Mouse (Mus musculus): ENCODE measurements around the gene H2-T3. TPM values are rescaled to one million over a fixed set of nuclear protein-coding genes. Genes with fewer than 3 reads are reported as not detected.
A peak's percentile ranks its signal among the peaks of the same experiment; 100 is the strongest.
"Not testable (repeated sequence)": the region's sequence is repeated elsewhere in the genome, so short reads cannot be mapped to it uniquely, and the experiment has no call there.

Gene H2-T3
- total RNA-seq, 1 experiment from 2014 or later: 1.1 TPM

- no peak for ATAC-seq (replicated peaks in 1 of 2; ENCODE audit: insufficient read depth in 1 of 2, low FRiP score in 2 of 2, low TSS enrichment in 1 of 2, low read depth in 1 of 2, poor library complexity in 2 of 2, severe bottlenecking in 2 of 2)
Observed at GRCm38 (mm10) chr17:36192371-36192770, 2.3 kb upstream of the H2-T3 start.

- no peak for ATAC-seq (replicated peaks in 1 of 2; ENCODE audit: insufficient read depth in 1 of 2, low FRiP score in 2 of 2, low TSS enrichment in 1 of 2, low read depth in 1 of 2, poor library complexity in 2 of 2, severe bottlenecking in 2 of 2)
Observed at GRCm38 (mm10) chr17:36189491-36190168, 457 bp downstream of the H2-T3 start.

GRCm38 (mm10) chr17:36187540-36187939 lies 2.5 kb downstream of the H2-T3 start:
- 0 out of 4 replicates have a peak, but pooled peaks of 1 of the 2 experiments have one; percentile 22 for ATAC-seq (replicated peaks in 1 of 2; ENCODE audit: insufficient read depth in 1 of 2, low FRiP score in 2 of 2, low TSS enrichment in 1 of 2, low read depth in 1 of 2, poor library complexity in 2 of 2, severe bottlenecking in 2 of 2)

- no peak for ATAC-seq (replicated peaks in 1 of 2; ENCODE audit: insufficient read depth in 1 of 2, low FRiP score in 2 of 2, low TSS enrichment in 1 of 2, low read depth in 1 of 2, poor library complexity in 2 of 2, severe bottlenecking in 2 of 2)
Observed at GRCm38 (mm10) chr17:36182212-36182611, 7.9 kb downstream of the H2-T3 start.

GRCm38 (mm10) chr17:36179446-36179845 lies 10.6 kb downstream of the H2-T3 start:
- ATAC-seq (replicated peaks in 1 of 2; ENCODE audit: insufficient read depth in 1 of 2, low FRiP score in 2 of 2, low TSS enrichment in 1 of 2, low read depth in 1 of 2, poor library complexity in 2 of 2, severe bottlenecking in 2 of 2): not testable (repeated sequence)

- peak; percentile 42 to 75; a peak in 3 of 4 replicates for ATAC-seq (replicated peaks in 1 of 2; ENCODE audit: insufficient read depth in 1 of 2, low FRiP score in 2 of 2, low TSS enrichment in 1 of 2, low read depth in 1 of 2, poor library complexity in 2 of 2, severe bottlenecking in 2 of 2)
Observed at GRCm38 (mm10) chr17:36178938-36179337, 11.1 kb downstream of the H2-T3 start.

GRCm38 (mm10) chr17:36176132-36176531 lies 14.0 kb downstream of the H2-T3 start:
- ATAC-seq (replicated peaks in 1 of 2; ENCODE audit: insufficient read depth in 1 of 2, low FRiP score in 2 of 2, low TSS enrichment in 1 of 2, low read depth in 1 of 2, poor library complexity in 2 of 2, severe bottlenecking in 2 of 2): not testable (repeated sequence)

- no peak for ATAC-seq (replicated peaks in 1 of 2; ENCODE audit: insufficient read depth in 1 of 2, low FRiP score in 2 of 2, low TSS enrichment in 1 of 2, low read depth in 1 of 2, poor library complexity in 2 of 2, severe bottlenecking in 2 of 2)
Observed at GRCm38 (mm10) chr17:36170287-36170814, 19.7 kb downstream of the H2-T3 start.

GRCm38 (mm10) chr17:36169753-36170152 lies 20.3 kb downstream of the H2-T3 start:
- ATAC-seq (replicated peaks in 1 of 2; ENCODE audit: insufficient read depth in 1 of 2, low FRiP score in 2 of 2, low TSS enrichment in 1 of 2, low read depth in 1 of 2, poor library complexity in 2 of 2, severe bottlenecking in 2 of 2): peak; percentile 69 to 75

GRCm38 (mm10) chr17:36169094-36169493 lies 21.0 kb downstream of the H2-T3 start:
- ATAC-seq (replicated peaks in 1 of 2; ENCODE audit: insufficient read depth in 1 of 2, low FRiP score in 2 of 2, low TSS enrichment in 1 of 2, low read depth in 1 of 2, poor library complexity in 2 of 2, severe bottlenecking in 2 of 2): not testable (repeated sequence)

- ATAC-seq (replicated peaks in 1 of 2; ENCODE audit: insufficient read depth in 1 of 2, low FRiP score in 2 of 2, low TSS enrichment in 1 of 2, low read depth in 1 of 2, poor library complexity in 2 of 2, severe bottlenecking in 2 of 2): 0 out of 4 replicates have a peak, but pooled peaks of 1 of the 2 experiments have one; percentile 21
Observed at GRCm38 (mm10) chr17:36168039-36168652, 21.9 kb downstream of the H2-T3 start, which contains the start of gene Gm8909. Gm8909 (minus strand) TSS chr17:36168537.

GRCm38 (mm10) chr17:36167306-36168038 lies 22.6 kb downstream of the H2-T3 start:
- peak in 1 of 2 experiments; percentile 46; a peak in 2 of 4 replicates for ATAC-seq (replicated peaks in 1 of 2; ENCODE audit: insufficient read depth in 1 of 2, low FRiP score in 2 of 2, low TSS enrichment in 1 of 2, low read depth in 1 of 2, poor library complexity in 2 of 2, severe bottlenecking in 2 of 2)

GRCm38 (mm10) chr17:36166901-36167300 lies 23.2 kb downstream of the H2-T3 start:
- not testable (repeated sequence) for ATAC-seq (replicated peaks in 1 of 2; ENCODE audit: insufficient read depth in 1 of 2, low FRiP score in 2 of 2, low TSS enrichment in 1 of 2, low read depth in 1 of 2, poor library complexity in 2 of 2, severe bottlenecking in 2 of 2)

- ATAC-seq (replicated peaks in 1 of 2; ENCODE audit: insufficient read depth in 1 of 2, low FRiP score in 2 of 2, low TSS enrichment in 1 of 2, low read depth in 1 of 2, poor library complexity in 2 of 2, severe bottlenecking in 2 of 2): peak; percentile 65 to 85
Observed at GRCm38 (mm10) chr17:36161129-36162051, 28.7 kb downstream of the H2-T3 start.

- not testable (repeated sequence) for ATAC-seq (replicated peaks in 1 of 2; ENCODE audit: insufficient read depth in 1 of 2, low FRiP score in 2 of 2, low TSS enrichment in 1 of 2, low read depth in 1 of 2, poor library complexity in 2 of 2, severe bottlenecking in 2 of 2)
Observed at GRCm38 (mm10) chr17:36158264-36158663, 31.8 kb downstream of the H2-T3 start.

GRCm38 (mm10) chr17:36157782-36158181 lies 32.3 kb downstream of the H2-T3 start:
- ATAC-seq (replicated peaks in 1 of 2; ENCODE audit: insufficient read depth in 1 of 2, low FRiP score in 2 of 2, low TSS enrichment in 1 of 2, low read depth in 1 of 2, poor library complexity in 2 of 2, severe bottlenecking in 2 of 2): not testable (repeated sequence)
